In the genomic region with DNA sequence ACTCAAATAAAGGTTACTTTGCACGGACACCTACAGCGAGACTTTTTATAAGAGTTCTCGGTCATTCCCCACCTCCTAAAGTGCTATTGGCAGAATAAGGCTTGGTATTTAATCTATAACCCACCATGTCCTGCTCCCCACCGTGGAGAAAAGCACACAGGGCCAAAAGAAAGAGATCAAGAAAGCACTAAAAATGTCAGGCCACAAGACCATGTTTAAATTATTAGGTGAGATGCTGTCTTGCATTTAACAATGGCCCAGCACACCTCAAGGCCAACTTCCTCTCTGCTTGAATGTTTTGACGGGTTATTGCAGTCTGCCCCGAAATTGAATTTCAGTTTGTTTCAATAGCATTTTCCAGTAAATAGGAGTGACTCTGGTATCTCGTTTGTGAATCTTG, we compare ENCODE assay signal across 24 mouse cellular contexts. TPM values are rescaled to one million over a fixed set of nuclear protein-coding genes. Genes with fewer than 3 reads are reported as not detected.
A peak's percentile ranks its signal among the peaks of the same experiment; 100 is the strongest.
DNase-seq lines count a peak whose midpoint lies in the region; ATAC-seq and TF ChIP-seq lines count a peak whose summit lies in the region.
"Had no signal": no experiment of that assay in that cellular context is flagged by ENCODE, and none has a peak within 500 bp of the region (broad histone marks: within the 10 kb centered on the region; RNA-seq: fewer than 3 reads in every experiment).

No protein-coding gene starts in this region.

- H3K27me3 ChIP-seq in heart, postnatal 0 days (ENCODE audit: control insufficient read depth, insufficient read depth, low read length), result no peaks in the 10 kb centered on the region
- H3K27me3 ChIP-seq in intestine, postnatal 0 days (replicated peaks; ENCODE audit: control insufficient read depth, insufficient read depth, low read length), result no peaks in the 10 kb centered on the region
- no peaks in the 10 kb centered on the region for H3K27me3 ChIP-seq in midbrain, postnatal 0 days (ENCODE audit: insufficient read depth, low read length)
- H3K27me3 ChIP-seq: hindbrain, embryonic 13.5 days; liver, embryonic 12.5 days; midbrain, embryonic 12.5 days; stomach, embryonic 15.5 days had no signal

- no peak for DNase-seq in heart, postnatal 0 days (ENCODE audit: low spot score)
- DNase-seq in heart, adult 9 months (ENCODE audit: low spot score in 2 of 2), result no peak
- DNase-seq in embryo, embryonic 11 days, result peak; percentile 49
- peak; percentile 77 for DNase-seq in hindlimb bud, embryonic 11.5 days (ENCODE audit: extremely low spot score, low read depth, low spot score)
- no peak for DNase-seq in midbrain, postnatal 0 days (ENCODE audit: low spot score)
- DNase-seq: adrenal gland, postnatal 25 days; B cell, adult 2 months; cerebellum, adult 8-10 months; cerebellum, postnatal 25 days; gastrocnemius, postnatal 10 days; heart, postnatal 4 days; kidney, adult 18-20 months; kidney, postnatal 4 days; liver, postnatal 0 days; lung, postnatal 36 days had no signal

- 56% methylated on average over 7 of the region's 7 CpGs for WGBS in heart, postnatal 0 days
- 43% methylated on average over 7 of the region's 7 CpGs for WGBS in intestine, postnatal 0 days
- WGBS in midbrain, postnatal 0 days, result 45% methylated on average over 7 of the region's 7 CpGs

- H3K9me3 ChIP-seq in heart, postnatal 0 days (replicated peaks; ENCODE audit: control insufficient read depth, low read length), result no peaks in the 10 kb centered on the region
- H3K9me3 ChIP-seq in intestine, postnatal 0 days (ENCODE audit: control insufficient read depth), result no peaks in the 10 kb centered on the region
- H3K9me3 ChIP-seq in midbrain, postnatal 0 days (ENCODE audit: low read length), result no peaks in the 10 kb centered on the region
- H3K9me3 ChIP-seq: hindbrain, embryonic 13.5 days; liver, embryonic 12.5 days; megakaryocyte, embryonic 14.5 days; midbrain, embryonic 12.5 days; stomach, embryonic 15.5 days had no signal

- no peak for ATAC-seq in heart, postnatal 0 days (ENCODE audit: insufficient read depth, low read depth)
- ATAC-seq in intestine, postnatal 0 days, result no peak
- no peak for ATAC-seq in midbrain, postnatal 0 days (ENCODE audit: low FRiP score)
- ATAC-seq: forebrain, embryonic 14.5 days; inflammation-experienced regulatory T-cells, adult 6 months; liver, embryonic 12.5 days; liver, postnatal 0 days had no signal

- no peak for TF ChIP-seq CTCF in heart, postnatal 0 days (IDR thresholded peaks at IDR 0.05; ENCODE audit: low read depth)
- no peak for TF ChIP-seq CTCF in intestine, postnatal 0 days (IDR thresholded peaks at IDR 0.05; ENCODE audit: low read depth)
- TF ChIP-seq CTCF in midbrain, postnatal 0 days (IDR thresholded peaks at IDR 0.05), result no peak

- no peak for TF ChIP-seq EP300 in heart, postnatal 0 days (IDR thresholded peaks at IDR 0.05; ENCODE audit: low read depth)

- no peak overlapping the region for H3K9ac ChIP-seq in heart, postnatal 0 days (replicated peaks; ENCODE audit: low read depth, low read length)
- H3K9ac ChIP-seq in intestine, postnatal 0 days (ENCODE audit: low read depth, low read length), result no peak overlapping the region
- H3K9ac ChIP-seq in midbrain, postnatal 0 days (replicated peaks; ENCODE audit: low read length, poor library complexity, severe bottlenecking), result no peak overlapping the region
- H3K9ac ChIP-seq: hindbrain, embryonic 13.5 days; liver, embryonic 12.5 days; liver, postnatal 0 days; midbrain, embryonic 12.5 days; stomach, embryonic 15.5 days had no signal

- H3K27ac ChIP-seq in heart, postnatal 0 days (ENCODE audit: low read depth), result 0 out of 2 replicates have a peak overlapping the region, but pooled peaks have one; percentile 19
- no peak overlapping the region for H3K27ac ChIP-seq in intestine, postnatal 0 days (ENCODE audit: low read depth, low read length)
- no peak overlapping the region for H3K27ac ChIP-seq in midbrain, postnatal 0 days (ENCODE audit: low read depth, low read length)
- H3K27ac ChIP-seq: hindbrain, embryonic 13.5 days; liver, embryonic 12.5 days; midbrain, embryonic 12.5 days; stomach, embryonic 15.5 days had no signal

- H3K36me3 ChIP-seq in heart, postnatal 0 days (replicated peaks; ENCODE audit: control insufficient read depth, insufficient read depth, low read length), result peaks cover 7% of the 10 kb centered on the region; the same call in 1 of the 2 replicates
- H3K36me3 ChIP-seq in intestine, postnatal 0 days (ENCODE audit: control insufficient read depth, insufficient read depth), result no peaks in the 10 kb centered on the region
- no peaks in the 10 kb centered on the region for H3K36me3 ChIP-seq in midbrain, postnatal 0 days (ENCODE audit: insufficient read depth, low read length)
- H3K36me3 ChIP-seq: hindbrain, embryonic 13.5 days; liver, embryonic 12.5 days; midbrain, embryonic 12.5 days; stomach, embryonic 15.5 days had no signal

- no peak overlapping the region for H3K4me3 ChIP-seq in heart, postnatal 0 days (ENCODE audit: low read depth, low read length)
- no peak overlapping the region for H3K4me3 ChIP-seq in intestine, postnatal 0 days (ENCODE audit: low read depth, low read length)
- H3K4me3 ChIP-seq in midbrain, postnatal 0 days (ENCODE audit: low read depth, low read length), result no peak overlapping the region
- H3K4me3 ChIP-seq: hindbrain, embryonic 13.5 days; liver, embryonic 12.5 days; megakaryocyte, embryonic 14.5 days; midbrain, embryonic 12.5 days; stomach, embryonic 15.5 days had no signal

- H3K4me2 ChIP-seq in heart, postnatal 0 days (ENCODE audit: low read depth, low read length), result no peak overlapping the region
- H3K4me2 ChIP-seq in intestine, postnatal 0 days (replicated peaks; ENCODE audit: low read depth), result no peak overlapping the region
- H3K4me2 ChIP-seq in midbrain, postnatal 0 days (ENCODE audit: low read depth, low read length, poor library complexity, severe bottlenecking), result no peak overlapping the region
- H3K4me2 ChIP-seq: heart, embryonic 11.5 days; hindbrain, embryonic 13.5 days; liver, embryonic 12.5 days; midbrain, embryonic 12.5 days; stomach, embryonic 15.5 days had no signal

- H3K4me1 ChIP-seq in heart, postnatal 0 days (ENCODE audit: control insufficient read depth, insufficient read depth), result peaks cover 41% of the 10 kb centered on the region
- H3K4me1 ChIP-seq in intestine, postnatal 0 days (replicated peaks; ENCODE audit: control insufficient read depth, insufficient read depth, low read length), result no peaks in the 10 kb centered on the region
- 0 out of 2 replicates have a peak, but pooled peaks cover 3% of the 10 kb centered on the region for H3K4me1 ChIP-seq in midbrain, postnatal 0 days (ENCODE audit: insufficient read depth, low read length)
- H3K4me1 ChIP-seq: megakaryocyte, embryonic 14.5 days; stomach, embryonic 15.5 days had no signal

RNA-seq across cellular contexts. Expression of a gene that starts 38.6 kb away (rescaled TPM):
- total RNA-seq in heart, postnatal 0 days (2014; rRNA removed; ENCODE audit: low replicate concordance), result 122 and 126 TPM in 2 replicates
- 90.5 TPM in 2 replicates for polyA plus RNA-seq in heart, postnatal 0 days (2015; fragmentation: Nextera tagmentation; extraction: Ambion mirVana)
- polyA plus RNA-seq in intestine, postnatal 0 days (2015; fragmentation: Nextera tagmentation; extraction: Ambion mirVana), result 15.7 and 18.6 TPM in 2 replicates
- 57.9 and 72.1 TPM in 2 replicates for total RNA-seq in midbrain, postnatal 0 days (2014; rRNA removed)
- 56.5 and 59.3 TPM in 2 replicates for polyA plus RNA-seq in midbrain, postnatal 0 days (2015; fragmentation: Nextera tagmentation; extraction: Ambion mirVana)

Comparison
In these comparisons a context has a peak if more than half of its experiments do, and no peak if none do; other contexts are left out.
1. DNase-seq: peak in embryo, embryonic 11 days (single experiment) and hindlimb bud, embryonic 11.5 days (single experiment); none in heart, postnatal 0 days (single experiment), heart, adult 9 months (0 of 2) and midbrain, postnatal 0 days (single experiment).